Mouse (Mus musculus) neural tube, embryonic 15.5 days (tissue): ENCODE data around the gene Cmtr2. TPM values are rescaled to one million over a fixed set of nuclear protein-coding genes. Genes with fewer than 3 reads are reported as not detected.
A peak's percentile ranks its signal among the peaks of the same experiment; 100 is the strongest.

Source experiments
- ATAC-seq: fragments of 200-750 bp; cut with Nextera tagmentation; 2 replicates; pipeline ENCODE4 v1.8.0; 2017; ENCODE audit warnings: mild to moderate bottlenecking, moderate TSS enrichment, moderate library complexity; ENCODE audit not compliant: low FRiP score
- H3K27ac ChIP-seq: fragments of 300-500 bp; sonication (generic); replicated peaks from 2 replicates; pipeline ENCODE4 v1.5.1; 2015; ENCODE audit warnings: mild to moderate bottlenecking, inconsistent platforms
- H3K27me3 ChIP-seq: fragments of 300-500 bp; sonication (generic); replicated peaks from 2 replicates; pipeline ENCODE4 v1.6.1; 2015; ENCODE audit warnings: inconsistent platforms
- H3K36me3 ChIP-seq: fragments of 300-500 bp; sonication (generic); 2 replicates; pipeline ENCODE4 v1.6.1; 2015; ENCODE audit warnings: inconsistent platforms
- H3K4me1 ChIP-seq: fragments of 300-500 bp; sonication (generic); 2 replicates; pipeline ENCODE4 v1.6.1; 2015; ENCODE audit warnings: inconsistent platforms
- H3K4me2 ChIP-seq: fragments of 300-500 bp; sonication (generic); 2 replicates; pipeline ENCODE4 v1.6.1; 2015; ENCODE audit warnings: inconsistent platforms, mild to moderate bottlenecking, moderate library complexity
- H3K4me3 ChIP-seq: fragments of 300-500 bp; sonication (generic); replicated peaks from 2 replicates; pipeline ENCODE4 v1.5.1; 2015; ENCODE audit warnings: mild to moderate bottlenecking, inconsistent platforms
- H3K9ac ChIP-seq: fragments of 300-500 bp; sonication (generic); replicated peaks from 2 replicates; pipeline ENCODE4 v1.6.1; 2015; ENCODE audit warnings: mild to moderate bottlenecking, inconsistent platforms
- H3K9me3 ChIP-seq: fragments of 300-500 bp; sonication (generic); replicated peaks from 2 replicates; pipeline ENCODE4 v1.6.1; 2016; ENCODE audit warnings: inconsistent platforms
- WGBS: fragments of 180-500 bp; shearing (Covaris S2); methylation state at CpG from one replicate; pipeline ENCODE4 v1.1.7; 2015; ENCODE audit warnings: mixed read lengths; 5-methylcytosine and 5-hydroxymethylcytosine counted together
- polyA plus RNA-seq: library from polyadenylated mRNA; unstranded; fragments of >200 nt; fragmentation: Nextera tagmentation; extraction: Ambion mirVana; gene quantifications from 2 replicates; pipeline ENCODE4 v1.2.1, GENCODE M21; 2015

The Cmtr2 gene
- polyA plus RNA-seq, 1 experiment from 2014 or later = 9.6 TPM

DNA sequence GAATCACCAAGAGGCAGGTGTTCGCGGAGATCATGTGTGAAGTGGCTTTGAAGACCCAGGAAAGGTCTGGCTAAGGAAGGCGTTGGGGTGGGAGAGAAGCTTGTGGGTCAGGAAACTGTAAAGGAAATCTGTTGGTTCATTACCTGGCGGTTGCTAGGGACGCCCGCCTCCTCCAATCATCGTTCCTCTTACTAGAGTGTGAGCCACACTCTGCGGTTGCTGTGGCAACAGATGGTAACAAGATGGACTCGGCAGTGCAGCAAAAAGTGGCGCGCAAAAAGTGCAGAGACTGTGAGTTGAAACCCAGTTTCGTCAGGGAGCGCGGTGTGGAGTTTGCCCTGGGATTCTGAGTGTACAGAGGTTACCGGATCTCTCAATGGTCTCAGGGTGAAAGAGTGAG, 51.3 kb downstream of the Cmtr2 start, which contains the start of gene Hydin:
TSS of gene Hydin (plus strand) at position 237 of the 400 bp plus-strand sequence.
- peak within 1 kb of the TSS; percentile 32 for H3K4me3 ChIP-seq
- ATAC-seq = peak; percentile 94
- peak within 1 kb of the TSS; percentile 63 for H3K4me2 ChIP-seq
- H3K4me1 ChIP-seq = peaks cover 9% of the 10 kb centered on the region
- WGBS = 1% methylated on average over 15 of the region's 15 CpGs
- H3K36me3 ChIP-seq = no peaks in the 10 kb centered on the region
- no peaks in the 10 kb centered on the region for H3K9me3 ChIP-seq
- H3K27ac ChIP-seq = no peak within 1 kb of the TSS
- H3K9ac ChIP-seq = no peak within 1 kb of the TSS; the same call in 1 of the 2 replicates
- no peaks in the 10 kb centered on the region for H3K27me3 ChIP-seq

DNA sequence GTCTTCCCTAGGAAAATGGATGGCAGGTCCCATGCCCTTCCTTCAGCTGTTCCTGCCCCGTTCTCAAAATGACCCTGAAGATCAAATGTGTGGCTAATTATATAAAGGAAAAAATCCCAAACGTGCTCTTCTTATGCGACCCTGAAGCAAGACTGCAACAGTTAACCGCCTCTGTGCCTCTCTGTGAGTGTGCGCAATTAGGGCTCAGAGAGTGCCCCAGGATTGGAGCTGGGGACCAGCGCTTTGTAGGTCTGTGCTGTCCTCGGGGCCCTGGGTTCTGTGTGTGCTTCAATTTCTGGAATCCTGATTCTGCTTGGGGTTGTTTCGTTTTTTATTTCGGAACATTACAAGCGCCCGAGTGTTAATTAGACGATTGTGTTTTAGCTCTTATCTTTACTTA, 51.8 kb downstream of the Cmtr2 start:
- Histone ChIP-seq H3K4me1 (peaks cover 9% of the 10 kb centered on the region), H3K4me2 (peak overlapping the region; percentile 63), H3K27me3 (no peaks in the 10 kb centered on the region), H3K36me3 (no peaks in the 10 kb centered on the region), H3K4me3 (peak overlapping the region; percentile 32), H3K27ac (no peak overlapping the region), H3K9me3 (no peaks in the 10 kb centered on the region), H3K9ac (no peak overlapping the region; the same call in 1 of the 2 replicates)
- WGBS = 14% methylated on average over 12 of the region's 12 CpGs
- no peak for ATAC-seq

DNA sequence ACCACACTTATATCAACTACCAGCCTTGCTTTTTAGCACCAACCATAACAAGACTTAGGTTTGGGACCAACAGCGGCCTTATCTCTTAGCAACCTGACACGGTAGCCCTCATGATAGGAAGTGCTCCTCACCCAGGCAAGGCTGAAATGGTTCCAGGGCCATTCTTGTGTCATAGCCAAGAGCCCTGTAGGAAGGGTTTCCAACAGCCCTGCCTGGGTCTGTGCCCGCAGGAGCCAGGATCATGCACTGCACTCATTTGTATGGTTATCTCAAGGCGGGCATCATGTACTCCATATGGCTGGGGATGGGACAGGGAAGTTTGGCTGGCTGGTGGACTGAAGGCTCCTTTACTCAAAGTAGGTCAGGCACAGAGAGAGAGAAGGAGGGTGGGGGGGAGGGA, 55.2 kb downstream of the Cmtr2 start:
- H3K9me3 ChIP-seq = no peaks in the 10 kb centered on the region
- no peak overlapping the region for H3K27ac ChIP-seq
- peaks cover 10% of the 10 kb centered on the region for H3K4me1 ChIP-seq
- no peak overlapping the region for H3K4me3 ChIP-seq
- no peak overlapping the region for H3K9ac ChIP-seq
- H3K36me3 ChIP-seq = no peaks in the 10 kb centered on the region
- WGBS = 92% methylated on average over 4 of the region's 4 CpGs
- no peaks in the 10 kb centered on the region for H3K27me3 ChIP-seq
- no peak overlapping the region for H3K4me2 ChIP-seq
- no peak for ATAC-seq

DNA sequence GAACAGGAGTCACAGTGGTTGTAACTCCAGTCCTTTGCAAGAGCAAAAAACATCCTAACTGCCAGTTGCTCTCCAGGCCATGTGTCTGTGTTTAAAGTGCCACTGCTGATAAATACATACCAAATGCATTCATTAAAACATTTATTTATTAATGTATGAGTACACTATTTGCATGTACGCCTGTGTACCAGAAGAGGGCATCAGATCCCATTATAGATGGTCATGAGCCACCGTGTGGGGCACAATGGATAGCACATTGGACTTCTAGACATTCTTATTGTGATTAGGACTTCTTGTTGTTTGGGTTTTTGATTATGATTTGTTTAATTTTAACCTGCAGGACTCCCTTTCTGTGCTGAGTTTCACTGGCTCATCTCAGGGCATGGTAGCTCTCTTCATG, 57.9 kb downstream of the Cmtr2 start:
- 70% methylated on average over 2 of the region's 2 CpGs for WGBS
- H3K36me3 ChIP-seq = no peaks in the 10 kb centered on the region
- no peak overlapping the region for H3K4me2 ChIP-seq
- no peaks in the 10 kb centered on the region for H3K9me3 ChIP-seq
- H3K27me3 ChIP-seq = no peaks in the 10 kb centered on the region
- no peak for ATAC-seq
- no peak overlapping the region for H3K4me3 ChIP-seq
- 0 out of 2 replicates have a peak, but pooled peaks cover 6% of the 10 kb centered on the region for H3K4me1 ChIP-seq
- H3K9ac ChIP-seq = no peak overlapping the region
- H3K27ac ChIP-seq = no peak overlapping the region

Other genes with a start within 250 kb of the Cmtr2 start
- gene Tat, start 225.2 kb upstream of the Cmtr2 start, polyA plus RNA-seq = not detected in 2 replicates
- not detected in 2 replicates for gene Chst4, start 175.9 kb upstream of the Cmtr2 start, polyA plus RNA-seq
- gene Zfp612, start 135.9 kb upstream of the Cmtr2 start, polyA plus RNA-seq = 20.6 and 22.5 TPM in 2 replicates
- gene Gm21964, start 114.5 kb upstream of the Cmtr2 start, polyA plus RNA-seq = not detected in 2 replicates
- not detected in 2 replicates for gene Gm17720, start 112.9 kb upstream of the Cmtr2 start, polyA plus RNA-seq
- 48.2 and 55.0 TPM in 2 replicates for gene Calb2, start 47.5 kb upstream of the Cmtr2 start, polyA plus RNA-seq
- 0.27 and 0.31 TPM in 2 replicates for gene Hydin, start 51.3 kb downstream of the Cmtr2 start, polyA plus RNA-seq